Mouse (Mus musculus): Measurements from ENCODE around the gene Gbf1.
A peak's percentile ranks its signal among the peaks of the same experiment; 100 is the strongest.

DNA sequence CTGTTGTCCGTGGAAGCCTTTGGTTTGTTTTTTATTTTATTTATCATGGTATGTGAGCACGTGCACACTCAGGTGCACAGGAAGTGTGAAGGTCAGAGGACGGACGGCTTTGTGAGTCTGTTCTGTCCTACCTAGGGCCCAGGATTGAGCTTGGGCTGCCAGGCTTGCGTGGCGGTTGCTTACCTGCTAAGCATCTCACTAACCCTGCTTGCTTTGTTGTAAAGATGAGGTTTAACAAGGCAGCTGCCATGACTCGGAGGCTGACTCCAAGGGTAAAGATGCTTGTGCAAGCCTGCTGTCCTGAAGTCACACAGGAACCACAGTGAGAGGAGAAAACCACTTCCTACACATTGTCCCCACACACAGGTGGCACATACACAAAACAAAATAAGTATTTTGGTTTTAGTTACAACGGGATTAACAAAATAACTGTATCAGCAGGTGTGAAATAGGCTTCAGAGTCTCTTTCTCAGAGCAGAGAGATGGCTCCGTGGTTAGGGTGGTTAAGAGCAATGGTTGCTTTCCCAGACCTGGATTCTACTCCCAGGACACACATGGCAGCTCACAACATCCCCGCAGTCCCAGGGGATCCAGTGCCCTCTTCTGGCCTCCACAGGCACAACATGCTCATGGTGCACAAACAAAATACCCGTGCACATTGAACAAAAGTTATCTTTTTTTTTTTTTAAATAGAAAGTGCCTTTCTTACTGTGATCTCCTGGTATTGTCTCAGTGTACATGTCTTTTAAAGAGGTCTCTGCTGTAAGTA, 130.0 kb downstream of the Gbf1 start:
- TF ChIP-seq CTCF (IDR thresholded peaks at IDR 0.05; ENCODE audit: low read depth, low read length) (peak; percentile 41), POLR2A (IDR thresholded peaks at IDR 0.05; ENCODE audit: extremely low read depth, insufficient read depth, low read length) (no peak)

Measured in liver, adult 2 months (tissue).